Mouse (Mus musculus) testis, postnatal 14 days (tissue): ENCODE measurements at regions not wholly inside any gene's neighbourhood (a gene's known extent, or its start where the extent isn't known, plus 50 kb on each side); places are given as distances from the start of the nearest gene placed in this dataset.

Experiments used
- DNase-seq: peaks from one replicate; pipeline ENCODE4 v3.0.0; 2021; ENCODE audit warnings: low spot score

GRCm38 (mm10) chr11:25538641-25539258, 671.8 kb downstream of the 5730522E02Rik start:
- no peak for DNase-seq

GRCm38 (mm10) chr11:25536069-25536468, 674.5 kb downstream of the 5730522E02Rik start:
- no peak for DNase-seq

GRCm38 (mm10) chr11:25533081-25533480, 677.5 kb downstream of the 5730522E02Rik start:
- no peak for DNase-seq

- DNase-seq, result no peak
Observed at GRCm38 (mm10) chr11:25531668-25532398, 678.7 kb downstream of the 5730522E02Rik start.

- no peak for DNase-seq
Observed at GRCm38 (mm10) chr11:25528056-25528455, 682.5 kb downstream of the 5730522E02Rik start.

- no peak for DNase-seq
Observed at GRCm38 (mm10) chr11:25518903-25519302, 691.7 kb downstream of the 5730522E02Rik start.

GRCm38 (mm10) chr11:25518131-25518530, 692.4 kb downstream of the 5730522E02Rik start:
- no peak for DNase-seq

- no peak for DNase-seq
Observed at GRCm38 (mm10) chr11:25505500-25505899, 705.1 kb downstream of the 5730522E02Rik start.

- no peak for DNase-seq
Observed at GRCm38 (mm10) chr11:25473682-25474365, 736.7 kb downstream of the 5730522E02Rik start.

- DNase-seq, result no peak
Observed at GRCm38 (mm10) chr11:25469819-25470218, 740.7 kb downstream of the 5730522E02Rik start.

- DNase-seq, result no peak
Observed at GRCm38 (mm10) chr11:25437206-25437605, 773.4 kb downstream of the 5730522E02Rik start.

GRCm38 (mm10) chr11:25435645-25436044, 774.9 kb downstream of the 5730522E02Rik start:
- DNase-seq, result no peak

- DNase-seq, result no peak
Observed at GRCm38 (mm10) chr11:25423186-25423585, 787.4 kb downstream of the 5730522E02Rik start.

- DNase-seq, result no peak
Observed at GRCm38 (mm10) chr11:25421486-25421885, 789.1 kb downstream of the 5730522E02Rik start.

GRCm38 (mm10) chr11:25410403-25411090, 800.0 kb downstream of the 5730522E02Rik start:
- DNase-seq, result no peak

GRCm38 (mm10) chr11:25391649-25392048, 818.9 kb downstream of the 5730522E02Rik start:
- no peak for DNase-seq

GRCm38 (mm10) chr11:25367111-25367510, 843.5 kb downstream of the 5730522E02Rik start:
- DNase-seq, result no peak

GRCm38 (mm10) chr11:25365433-25365832, 845.1 kb downstream of the 5730522E02Rik start:
- no peak for DNase-seq

GRCm38 (mm10) chr11:25359723-25360122, 850.8 kb downstream of the 5730522E02Rik start:
- DNase-seq, result no peak

- no peak for DNase-seq
Observed at GRCm38 (mm10) chr11:25357717-25358411, 852.7 kb downstream of the 5730522E02Rik start.

GRCm38 (mm10) chr11:25356671-25357586, 853.6 kb downstream of the 5730522E02Rik start:
- DNase-seq, result no peak
